Mouse (Mus musculus): Measurements from ENCODE around the gene Aadacl3.

The Aadacl3 gene

DNA sequence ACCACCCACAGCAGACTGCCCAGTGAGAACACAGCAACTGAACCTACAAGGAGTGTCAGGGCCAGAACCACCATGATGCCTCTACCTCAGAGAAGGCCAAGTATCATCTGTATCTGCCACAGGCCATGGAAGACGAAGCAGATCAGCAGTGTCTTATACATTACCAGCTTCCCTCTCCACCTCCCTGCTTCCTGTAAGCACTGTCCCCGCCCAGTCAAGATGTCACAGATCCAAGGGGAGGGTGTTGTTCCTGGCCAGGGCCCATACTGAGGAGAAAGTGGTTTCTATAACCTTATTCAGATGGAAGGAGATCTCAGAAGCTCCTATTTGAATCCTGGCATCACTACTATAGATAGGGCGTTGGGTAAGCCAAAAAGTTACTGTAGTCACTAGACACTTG, at the start of gene Aadacl3:
Gene Aadacl3 (minus strand): TSS at position 101 of the 400 bp plus-strand sequence.
- no peak for DNase-seq (ENCODE audit: low spot score)

DNA sequence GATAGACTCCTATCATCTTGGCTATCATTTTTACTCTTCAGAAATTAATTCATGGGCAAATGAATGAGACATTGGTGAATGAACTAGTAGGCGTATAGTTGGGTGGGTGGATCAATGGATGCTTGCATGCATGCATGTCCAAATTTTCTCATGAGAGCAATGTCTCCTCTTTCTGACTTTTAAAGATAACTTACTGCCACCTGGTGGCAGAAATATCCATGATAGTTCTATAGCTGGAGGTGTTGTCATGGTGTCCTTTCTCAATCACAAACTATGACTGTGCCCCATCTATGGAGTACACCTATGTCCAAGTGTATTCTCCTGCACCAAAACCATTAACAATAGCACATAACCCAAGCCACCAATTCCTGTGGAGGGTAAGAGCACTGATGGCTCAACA, 43.0 kb upstream of the Aadacl3 start:
- DNase-seq (ENCODE audit: low spot score): no peak

DNA sequence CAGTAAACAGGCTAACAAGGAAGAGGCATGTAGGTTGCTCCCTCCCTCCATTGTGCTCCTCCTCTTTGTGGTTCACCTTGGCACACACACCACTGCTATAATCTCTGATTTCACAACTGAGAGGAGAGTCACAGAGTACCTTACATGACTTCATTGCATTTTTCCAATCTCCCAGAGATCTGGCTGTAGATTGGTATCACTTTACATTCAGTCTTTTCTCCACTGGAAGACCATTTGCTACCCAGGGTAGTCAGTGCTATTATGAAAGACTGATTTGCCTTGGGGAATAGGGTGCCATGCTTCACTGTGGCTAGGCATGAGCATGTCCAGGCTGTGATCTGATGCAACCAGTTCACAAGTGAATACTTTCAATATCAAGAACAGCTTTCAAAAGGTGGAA, 29.8 kb upstream of the Aadacl3 start:
- DNase-seq (ENCODE audit: low spot score): no peak

DNA sequence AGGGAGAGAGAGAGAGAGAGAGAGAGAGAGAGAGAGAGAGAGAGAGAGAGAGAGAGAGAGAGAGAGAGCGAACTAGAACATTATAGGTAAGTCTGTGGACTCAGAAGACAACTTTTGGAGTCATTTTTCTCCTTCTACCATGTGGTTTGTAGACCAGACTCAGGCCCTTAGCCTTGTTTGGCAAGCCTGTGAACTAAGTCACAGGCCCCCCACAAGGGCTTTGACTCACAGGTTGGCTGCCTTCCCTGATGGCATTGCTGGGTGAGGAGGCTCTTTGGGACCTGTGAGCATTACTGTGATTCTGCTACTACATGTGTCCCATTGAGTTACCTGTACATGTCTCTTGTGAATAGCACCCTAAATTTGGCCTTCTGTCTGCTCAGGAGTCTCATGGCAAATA, 4.5 kb upstream of the Aadacl3 start:
- DNase-seq (ENCODE audit: low spot score): no peak

DNA sequence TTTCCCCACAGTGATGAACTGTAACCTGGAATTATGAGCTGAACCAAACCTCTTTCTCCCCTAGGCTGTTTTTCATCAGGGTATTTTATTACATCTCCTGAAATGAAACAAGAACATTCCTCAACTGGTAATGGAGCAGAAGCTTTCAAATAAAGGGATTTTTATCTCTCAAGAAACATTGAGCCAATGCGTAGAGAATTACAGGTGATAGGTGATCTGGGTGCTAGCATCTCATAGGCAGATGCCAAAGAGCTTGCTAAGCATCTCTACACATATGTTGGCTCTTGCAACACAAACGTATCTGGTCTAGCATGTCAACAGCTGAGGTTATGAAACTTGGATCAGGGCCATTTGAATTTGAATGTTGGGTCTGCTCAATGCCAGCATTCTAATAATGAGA, 1.6 kb upstream of the Aadacl3 start:
- DNase-seq (ENCODE audit: low spot score): no peak

DNA sequence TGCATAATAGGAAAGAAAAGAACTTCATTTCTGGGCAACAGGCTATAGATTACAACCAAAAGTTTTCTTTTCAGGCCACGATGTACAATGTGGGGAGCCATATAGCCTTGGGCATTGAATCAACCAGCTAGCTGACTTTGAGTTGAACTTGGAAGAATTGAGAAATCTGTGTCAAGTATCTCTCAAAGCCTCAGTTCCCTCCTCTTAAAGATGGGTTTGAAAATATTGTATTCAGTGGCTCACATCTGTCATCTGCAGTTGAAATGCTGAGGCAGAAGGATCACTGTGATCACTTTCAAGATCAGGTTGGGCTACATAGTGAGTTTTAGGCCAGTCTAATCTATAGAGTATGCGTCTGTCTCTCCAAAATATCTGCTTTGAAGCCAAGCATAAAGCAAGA, 10.3 kb downstream of the Aadacl3 start, which contains the start of gene Gm9944:
Gene Gm9944 (minus strand): TSS at position 101 of the 400 bp plus-strand sequence.
- DNase-seq (ENCODE audit: low spot score): no peak

DNA sequence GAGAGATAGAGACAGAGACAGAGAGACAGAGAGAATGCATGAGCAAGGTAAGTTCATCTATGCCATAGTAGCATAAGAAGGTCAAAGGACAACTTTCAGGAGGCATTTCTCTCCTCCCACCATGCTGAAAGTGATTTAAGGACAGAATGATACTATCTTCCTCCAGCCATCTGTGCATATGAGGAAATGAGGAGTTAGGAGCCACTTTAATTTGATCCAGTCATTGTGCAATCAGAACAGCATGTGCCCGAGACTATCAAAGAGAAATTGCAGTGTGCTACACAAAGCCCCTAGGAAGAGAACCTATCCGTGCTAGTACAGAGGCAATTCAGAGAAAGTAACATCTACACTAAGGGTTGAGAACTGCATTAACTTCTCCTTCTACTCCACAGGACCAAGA, 15.0 kb downstream of the Aadacl3 start:
- no peak for DNase-seq (ENCODE audit: low spot score)

DNA sequence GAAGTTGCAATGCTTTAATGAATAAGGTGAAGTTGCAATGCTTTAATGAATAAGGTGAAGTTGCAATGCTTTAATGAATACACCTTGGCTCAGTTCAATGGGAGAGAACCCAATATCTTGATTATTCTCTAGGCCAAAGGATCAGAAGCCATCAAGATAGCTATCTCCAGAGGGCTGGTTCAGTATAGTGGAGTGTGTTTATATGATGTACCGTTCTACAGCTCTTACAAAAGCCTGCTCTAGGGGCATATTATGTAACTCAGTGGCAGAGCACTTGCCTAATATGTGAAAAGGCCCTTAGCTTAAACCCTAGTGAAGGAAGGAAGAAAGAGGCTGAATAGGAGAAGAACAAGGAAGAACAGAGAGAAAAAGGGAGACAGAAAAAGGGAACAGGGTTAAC, 22.0 kb downstream of the Aadacl3 start:
- no peak for DNase-seq (ENCODE audit: low spot score)

DNA sequence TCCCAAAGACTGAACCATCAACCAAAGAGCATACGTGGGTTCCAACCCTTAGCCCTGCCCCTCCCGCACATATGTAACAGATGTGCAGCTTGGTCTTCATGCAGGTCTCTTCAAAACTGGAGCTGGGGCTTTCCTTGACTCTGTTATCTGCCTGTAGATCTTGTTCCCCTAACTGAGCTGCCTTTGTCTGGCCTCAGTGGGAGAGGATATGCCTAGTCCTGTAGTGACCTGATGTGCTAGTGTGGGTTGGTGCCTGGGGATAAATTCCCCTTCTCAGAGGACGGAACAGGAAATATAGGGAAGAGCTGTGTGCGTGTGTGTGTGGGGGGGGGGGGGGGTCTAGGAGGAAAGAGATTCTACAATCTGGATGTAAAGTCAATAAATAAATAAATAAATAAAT, 22.5 kb downstream of the Aadacl3 start:
- DNase-seq (ENCODE audit: low spot score): no peak

DNA sequence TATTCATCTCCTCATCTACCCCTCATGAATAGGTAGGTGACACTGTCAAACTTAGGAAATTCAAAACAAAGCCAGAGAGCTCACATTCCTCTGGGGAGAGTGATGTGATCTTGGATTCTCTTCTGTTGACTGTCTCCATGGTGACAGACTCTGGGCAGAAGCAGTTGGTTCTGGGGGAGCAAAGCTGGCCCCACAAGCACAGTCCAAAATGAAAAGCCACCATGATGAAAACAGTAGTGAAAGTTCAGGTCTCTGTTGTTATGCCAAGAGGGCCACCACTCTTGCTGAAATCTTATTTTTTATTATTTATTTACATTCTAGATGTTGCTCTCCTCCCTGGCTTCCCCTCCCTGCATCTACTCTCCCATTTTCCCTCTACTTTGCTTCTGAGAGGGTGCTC, 24.9 kb downstream of the Aadacl3 start, which contains the start of gene 1700012P22Rik:
Gene 1700012P22Rik (minus strand): TSS at position 101 of the 400 bp plus-strand sequence.
- no peak for DNase-seq (ENCODE audit: low spot score)

DNA sequence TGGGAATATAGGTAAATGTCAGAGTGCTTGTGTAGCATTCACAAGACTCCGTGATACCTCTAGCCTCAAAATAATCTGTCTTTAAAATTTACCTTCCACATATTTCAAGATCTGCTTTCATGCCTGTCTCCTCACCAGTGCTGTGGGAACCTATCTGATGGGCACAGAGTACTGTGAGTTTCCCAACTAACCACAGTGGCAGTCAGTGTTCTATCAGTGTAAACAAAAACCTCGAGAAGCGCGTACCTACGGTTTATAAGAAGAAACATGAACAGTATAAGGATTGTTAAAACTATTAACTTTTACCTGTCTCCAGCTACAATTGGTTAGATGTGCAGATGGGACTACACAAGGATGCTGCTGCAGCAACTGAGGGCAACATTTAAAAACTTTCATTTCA, 30.3 kb downstream of the Aadacl3 start:
- DNase-seq (ENCODE audit: low spot score): no peak

DNA sequence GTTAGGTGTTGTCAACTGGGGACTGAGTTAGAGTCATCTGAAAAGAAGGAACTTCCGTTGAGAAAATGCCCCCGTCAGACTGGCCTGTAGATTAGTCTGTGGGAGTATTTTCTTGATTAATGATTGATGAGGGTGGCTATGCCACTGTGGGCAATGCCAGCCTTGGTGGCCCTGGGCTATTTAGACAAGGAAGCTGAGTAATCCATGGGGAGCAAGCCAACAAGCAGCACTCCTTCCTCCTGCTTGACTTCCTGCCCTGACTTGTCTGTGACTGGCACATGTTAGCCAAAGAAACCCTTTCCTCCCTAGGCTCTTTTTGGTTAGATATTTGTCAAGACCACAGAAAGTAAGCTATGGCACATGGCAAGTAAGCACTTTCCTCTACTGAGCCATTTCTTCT, 32.8 kb downstream of the Aadacl3 start:
- DNase-seq (ENCODE audit: low spot score): no peak

DNA sequence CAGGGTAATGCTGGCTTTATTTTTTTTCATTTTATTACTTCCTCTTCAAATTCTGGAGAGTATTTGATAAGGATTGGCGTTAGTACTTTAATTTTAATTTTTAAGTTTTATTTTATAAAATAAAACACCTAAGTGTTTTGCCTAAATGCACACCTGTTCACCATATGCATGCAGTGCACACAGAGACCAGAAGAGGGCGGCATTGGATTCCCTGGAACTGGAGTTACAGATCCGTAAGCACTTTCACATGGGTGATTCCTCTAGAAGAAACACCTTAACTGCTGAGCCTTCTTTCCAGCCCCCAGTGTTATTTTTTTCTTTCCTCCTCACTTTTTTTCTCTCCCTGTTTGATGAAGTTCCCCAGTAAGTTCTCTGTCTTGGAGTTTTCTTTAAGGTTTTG, 34.7 kb downstream of the Aadacl3 start:
- no peak for DNase-seq (ENCODE audit: low spot score)

DNA sequence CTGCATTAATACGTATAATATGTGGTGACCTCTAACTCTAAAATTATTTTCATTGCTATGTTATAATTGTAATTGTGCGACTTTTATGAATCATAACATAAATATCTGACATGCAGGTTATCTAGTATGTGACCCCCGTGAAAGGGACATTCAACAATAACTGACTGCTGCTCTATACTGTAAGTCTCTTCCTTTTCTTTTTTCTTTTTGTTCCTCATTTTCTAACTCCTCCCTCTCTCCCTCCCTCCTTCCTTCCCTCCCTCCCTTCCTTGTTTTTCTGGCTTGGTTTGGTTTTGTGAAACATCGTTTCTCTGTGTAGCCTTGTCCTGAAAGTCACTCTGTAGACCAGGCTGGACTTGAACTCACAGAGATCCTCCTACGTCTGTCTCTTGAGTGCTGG, 39.0 kb downstream of the Aadacl3 start:
- DNase-seq (ENCODE audit: low spot score): no peak

DNA sequence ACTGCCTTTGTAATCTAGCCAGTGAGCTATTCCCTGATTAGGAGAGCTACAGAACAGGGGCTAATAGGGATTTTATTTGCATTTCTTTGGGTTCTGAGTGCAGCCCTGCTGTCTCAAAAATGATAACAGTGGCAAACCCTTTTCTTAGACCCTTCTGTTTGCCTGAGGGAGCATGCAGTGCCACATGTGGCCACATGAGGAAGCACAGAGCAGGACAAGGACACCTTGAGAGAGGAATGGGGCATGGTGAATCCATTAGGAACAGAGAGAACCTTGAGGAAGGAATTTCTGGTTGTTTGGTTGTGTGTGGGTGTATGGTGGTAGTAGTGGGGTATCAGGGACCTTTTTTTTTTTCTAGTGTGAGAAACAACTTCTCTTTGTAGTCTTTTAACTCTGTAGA, 42.9 kb downstream of the Aadacl3 start:
- DNase-seq (ENCODE audit: low spot score): no peak

DNA sequence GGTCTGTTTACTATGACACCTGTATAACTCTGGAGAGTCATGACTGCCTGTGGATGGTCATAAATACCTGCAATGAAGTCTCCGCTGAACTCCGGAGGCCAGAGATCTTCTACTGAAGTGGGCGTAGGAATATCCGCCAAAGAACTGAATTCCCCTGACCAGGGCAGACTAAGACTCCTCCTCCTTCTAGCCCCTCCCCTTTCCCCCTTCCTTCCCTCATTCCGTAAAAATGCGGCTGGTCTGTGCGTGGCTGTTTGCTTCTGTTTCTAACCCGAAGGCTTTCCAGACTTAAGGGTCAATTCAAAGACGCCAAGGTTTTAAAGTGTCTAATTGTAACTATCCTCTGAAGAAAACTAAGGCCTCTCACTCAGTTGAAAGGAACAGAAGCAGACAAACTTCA, 55.3 kb downstream of the Aadacl3 start, which contains the start of gene Pramef12:
Gene Pramef12 (minus strand): TSS at position 175 of the 400 bp plus-strand sequence.
- DNase-seq (ENCODE audit: low spot score): no peak

DNA sequence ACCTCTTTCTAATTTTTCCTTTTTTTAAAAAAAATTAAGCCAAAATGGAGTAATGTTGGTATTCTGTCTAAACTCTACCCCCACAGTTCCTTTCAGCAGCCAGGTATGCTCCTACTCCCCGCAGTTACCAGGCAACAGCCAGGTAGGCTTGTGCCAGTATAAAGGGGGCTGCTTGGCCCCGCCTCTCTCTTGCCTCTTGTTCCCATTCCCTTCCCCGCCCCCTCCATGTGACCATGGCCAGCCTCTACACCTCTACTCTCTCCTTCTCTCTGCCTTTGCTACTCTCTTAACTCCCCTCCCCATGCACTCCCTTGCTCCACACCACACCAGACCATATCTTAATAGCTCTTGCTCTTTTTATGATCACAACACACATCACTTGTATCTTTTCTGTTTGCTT, 57.3 kb downstream of the Aadacl3 start:
- no peak for DNase-seq (ENCODE audit: low spot score)

DNA sequence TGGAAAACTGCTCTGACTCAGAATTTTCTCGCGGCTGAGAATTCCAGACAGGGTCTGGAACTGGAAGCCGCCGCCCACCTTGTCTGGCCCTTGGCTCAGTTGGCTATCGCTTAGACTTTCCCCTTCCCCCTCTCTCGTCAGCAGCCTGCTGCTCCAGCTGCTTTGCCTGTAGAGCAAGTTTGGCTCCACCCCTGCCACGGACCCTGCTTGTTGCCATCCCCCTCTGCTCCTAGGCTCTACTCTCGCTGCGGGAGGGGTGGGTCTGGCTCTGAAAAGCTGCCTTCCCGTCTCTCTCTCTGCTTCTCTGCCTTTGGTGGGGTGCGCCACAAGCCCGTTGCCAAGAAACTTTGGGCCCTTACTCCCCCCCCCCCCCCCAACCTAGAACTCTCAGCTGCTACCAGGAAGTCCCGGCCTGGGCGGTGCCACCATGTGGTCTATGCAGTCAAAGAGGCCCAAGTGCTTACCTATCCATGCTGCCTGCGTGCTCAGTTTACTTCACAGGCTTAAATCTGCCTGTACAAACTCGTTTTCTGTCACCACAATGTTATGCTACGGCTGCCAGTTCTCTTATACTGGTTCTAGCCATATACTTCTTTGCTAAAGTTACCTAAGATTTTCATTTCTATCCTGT, 59.0 kb downstream of the Aadacl3 start:
- DNase-seq (ENCODE audit: low spot score): no peak
